Mouse (Mus musculus): ENCODE data around the gene Phf21b. TPM values are rescaled to one million over a fixed set of nuclear protein-coding genes. Genes with fewer than 3 reads are reported as not detected.

Phf21b gene
- polyA plus RNA-seq, 1 experiment, result not detected

GRCm38 (mm10) chr15:84754987-84755386 is 100.9 kb downstream of the Phf21b start:
- TF ChIP-seq CTCF (IDR thresholded peaks at IDR 0.05; ENCODE audit: insufficient read depth, low read depth, low read length) (peak; percentile 74), POLR2A (IDR thresholded peaks at IDR 0.05; ENCODE audit: insufficient read depth, low read depth, low read length) (no peak)
- peaks cover 6% of the 10 kb centered on the region; the same call in 1 of the 2 replicates for H3K4me1 ChIP-seq (ENCODE audit: control insufficient read depth, insufficient read depth, low read length)
- WGBS, result 20% methylated on average over 3 of the region's 3 CpGs
- H3K4me3 ChIP-seq (ENCODE audit: insufficient read depth, low read depth, low read length), result no peak overlapping the region
- no peak overlapping the region for H3K27ac ChIP-seq (ENCODE audit: insufficient read depth, low read depth, low read length)

DNA sequence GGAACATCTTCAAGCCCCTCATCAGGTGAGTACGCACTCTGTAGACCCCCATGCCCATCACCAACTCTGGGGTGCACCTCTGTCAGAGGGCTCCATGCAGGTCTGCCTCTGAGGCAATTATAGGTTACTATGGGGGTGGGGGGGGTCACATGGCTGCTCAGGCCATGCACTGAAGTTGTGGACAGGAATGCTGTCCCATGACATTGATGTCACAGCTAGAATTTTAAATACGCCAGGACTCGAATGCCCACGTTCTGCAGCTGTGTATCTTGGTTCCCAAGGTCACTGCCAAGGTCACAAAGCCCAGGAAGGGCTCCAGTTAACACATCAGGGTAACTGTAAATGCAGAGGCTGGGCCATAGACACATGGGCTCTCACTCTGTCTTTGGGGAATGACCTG is 110.0 kb downstream of the Phf21b start:
- H3K4me1 ChIP-seq (ENCODE audit: control insufficient read depth, insufficient read depth, low read length), result no peaks in the 10 kb centered on the region
- no peak overlapping the region for H3K4me3 ChIP-seq (ENCODE audit: insufficient read depth, low read depth, low read length)
- TF ChIP-seq CTCF (IDR thresholded peaks at IDR 0.05; ENCODE audit: insufficient read depth, low read depth, low read length) (no peak), POLR2A (IDR thresholded peaks at IDR 0.05; ENCODE audit: insufficient read depth, low read depth, low read length) (no peak)
- 98% methylated on average over 4 of the region's 4 CpGs for WGBS
- no peak overlapping the region for H3K27ac ChIP-seq (ENCODE audit: insufficient read depth, low read depth, low read length)

- TF ChIP-seq CTCF (IDR thresholded peaks at IDR 0.05; ENCODE audit: insufficient read depth, low read depth, low read length) (no peak), POLR2A (IDR thresholded peaks at IDR 0.05; ENCODE audit: insufficient read depth, low read depth, low read length) (no peak)
- Histone ChIP-seq H3K4me3 (ENCODE audit: insufficient read depth, low read depth, low read length) (no peak overlapping the region), H3K27ac (ENCODE audit: insufficient read depth, low read depth, low read length) (no peak overlapping the region), H3K4me1 (ENCODE audit: control insufficient read depth, insufficient read depth, low read length) (no peaks in the 10 kb centered on the region)
- 59% methylated on average over 2 of the region's 2 CpGs for WGBS
Measured at GRCm38 (mm10) chr15:84744308-84744707, 111.5 kb downstream of the Phf21b start.

DNA sequence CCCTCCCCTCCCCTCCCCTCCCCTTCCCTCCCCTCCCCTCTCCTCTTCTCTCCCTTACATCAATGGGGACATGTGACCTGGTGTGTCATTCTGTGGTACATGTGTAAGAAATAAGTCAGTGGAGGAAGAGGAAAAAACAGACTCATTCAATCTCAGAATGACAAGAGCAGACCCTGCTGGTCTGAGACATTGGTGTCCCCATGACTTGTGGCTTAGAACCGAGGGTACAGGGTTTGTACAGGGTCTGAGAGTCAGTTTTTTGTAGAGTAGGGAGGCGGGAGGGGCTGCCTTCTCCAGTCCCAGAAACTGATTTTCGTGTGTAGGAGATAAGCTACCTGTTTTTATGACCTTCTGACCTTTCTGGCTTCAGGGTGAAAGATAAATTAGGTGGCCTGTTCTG is 112.5 kb downstream of the Phf21b start:
- WGBS, result 49% methylated on average over 3 of the region's 3 CpGs
- no peak overlapping the region for H3K4me3 ChIP-seq (ENCODE audit: insufficient read depth, low read depth, low read length)
- no peaks in the 10 kb centered on the region for H3K4me1 ChIP-seq (ENCODE audit: control insufficient read depth, insufficient read depth, low read length)
- no peak for TF ChIP-seq POLR2A (IDR thresholded peaks at IDR 0.05; ENCODE audit: insufficient read depth, low read depth, low read length)
- no peak for TF ChIP-seq CTCF (IDR thresholded peaks at IDR 0.05; ENCODE audit: insufficient read depth, low read depth, low read length)
- no peak overlapping the region for H3K27ac ChIP-seq (ENCODE audit: insufficient read depth, low read depth, low read length)

DNA sequence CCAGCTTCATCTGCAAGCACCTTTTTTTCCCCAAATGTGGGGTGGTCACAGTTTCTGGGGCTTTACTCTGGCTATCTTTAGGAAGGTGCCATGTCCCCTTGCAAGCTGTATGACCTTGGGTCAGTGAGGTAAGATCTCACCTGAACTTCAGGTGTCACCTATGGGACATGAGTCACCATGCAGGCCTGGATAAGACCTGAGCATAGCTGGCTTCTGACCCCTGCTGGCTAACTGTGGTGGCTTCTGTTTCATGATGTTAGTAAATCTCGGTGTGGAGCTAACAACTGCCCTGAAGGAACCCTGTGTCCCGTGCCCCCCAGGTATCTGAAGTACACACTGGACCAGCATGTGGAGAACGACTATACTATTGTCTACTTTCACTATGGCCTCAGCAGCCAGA is 114.3 kb downstream of the Phf21b start:
- no peak overlapping the region for H3K27ac ChIP-seq (ENCODE audit: insufficient read depth, low read depth, low read length)
- no peak for TF ChIP-seq POLR2A (IDR thresholded peaks at IDR 0.05; ENCODE audit: insufficient read depth, low read depth, low read length)
- TF ChIP-seq CTCF (IDR thresholded peaks at IDR 0.05; ENCODE audit: insufficient read depth, low read depth, low read length), result no peak
- no peak overlapping the region for H3K4me3 ChIP-seq (ENCODE audit: insufficient read depth, low read depth, low read length)
- 91% methylated on average over 3 of the region's 3 CpGs for WGBS
- peaks cover 2% of the 10 kb centered on the region; the same call in 1 of the 2 replicates for H3K4me1 ChIP-seq (ENCODE audit: control insufficient read depth, insufficient read depth, low read length)

DNA sequence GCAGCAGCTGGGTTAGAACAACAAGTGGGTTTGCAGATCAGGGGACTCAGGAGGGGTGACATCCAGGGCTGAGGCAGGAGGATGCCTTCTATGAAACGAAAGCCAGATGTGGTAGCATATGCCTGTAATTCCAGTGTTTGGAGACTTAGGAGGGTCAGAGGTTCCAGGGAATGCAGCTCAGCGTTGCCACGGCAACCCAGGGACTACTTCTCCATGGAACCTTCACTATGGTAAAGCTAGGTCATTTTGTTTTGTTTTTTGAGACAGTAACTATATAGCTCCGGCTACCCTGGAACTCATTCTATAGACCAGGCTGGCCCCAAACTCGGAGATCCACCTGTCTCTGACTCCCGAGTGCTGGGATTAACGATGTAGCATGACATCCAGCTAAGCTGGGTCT is 117.6 kb downstream of the Phf21b start:
- peaks cover 8% of the 10 kb centered on the region; the same call in 1 of the 2 replicates for H3K4me1 ChIP-seq (ENCODE audit: control insufficient read depth, insufficient read depth, low read length)
- WGBS, result 85% methylated on average over 7 of the region's 7 CpGs

GRCm38 (mm10) chr15:84736994-84737346 is 118.9 kb downstream of the Phf21b start:
- WGBS, result 18% methylated on average over 3 of the region's 4 CpGs
- TF ChIP-seq CTCF (IDR thresholded peaks at IDR 0.05; ENCODE audit: insufficient read depth, low read depth, low read length) (no peak), POLR2A (IDR thresholded peaks at IDR 0.05; ENCODE audit: insufficient read depth, low read depth, low read length) (no peak)
- H3K4me3 ChIP-seq (ENCODE audit: insufficient read depth, low read depth, low read length), result no peak overlapping the region
- peaks cover 8% of the 10 kb centered on the region; the same call in 1 of the 2 replicates for H3K4me1 ChIP-seq (ENCODE audit: control insufficient read depth, insufficient read depth, low read length)
- H3K27ac ChIP-seq (ENCODE audit: insufficient read depth, low read depth, low read length), result no peak overlapping the region

More for the DNA sequence above, 117.6 kb downstream of the Phf21b start:
- no peak for TF ChIP-seq CTCF (IDR thresholded peaks at IDR 0.05; ENCODE audit: insufficient read depth, low read depth, low read length)
- no peak for TF ChIP-seq POLR2A (IDR thresholded peaks at IDR 0.05; ENCODE audit: insufficient read depth, low read depth, low read length)
- Histone ChIP-seq H3K4me3 (ENCODE audit: insufficient read depth, low read depth, low read length) (no peak overlapping the region), H3K27ac (ENCODE audit: insufficient read depth, low read depth, low read length) (no peak overlapping the region)

GRCm38 (mm10) chr15:84736346-84736993 is 119.4 kb downstream of the Phf21b start:
- 19% methylated on average over 11 of the region's 11 CpGs for WGBS
- peaks cover 8% of the 10 kb centered on the region; the same call in 1 of the 2 replicates for H3K4me1 ChIP-seq (ENCODE audit: control insufficient read depth, insufficient read depth, low read length)
- H3K27ac ChIP-seq (ENCODE audit: insufficient read depth, low read depth, low read length), result no peak overlapping the region
- no peak for TF ChIP-seq CTCF (IDR thresholded peaks at IDR 0.05; ENCODE audit: insufficient read depth, low read depth, low read length)
- TF ChIP-seq POLR2A (IDR thresholded peaks at IDR 0.05; ENCODE audit: insufficient read depth, low read depth, low read length), result no peak
- H3K4me3 ChIP-seq (ENCODE audit: insufficient read depth, low read depth, low read length), result no peak overlapping the region

Other genes starting within 250 kb of the Phf21b start
- not detected in 2 replicates for gene Prr5, start 186.4 kb downstream of the Phf21b start, polyA plus RNA-seq (2012; ENCODE audit: insufficient read depth, insufficient read length, low replicate concordance, missing spikeins)
- gene Arhgap8, start 136.0 kb downstream of the Phf21b start, polyA plus RNA-seq (2012; ENCODE audit: insufficient read depth, insufficient read length, low replicate concordance, missing spikeins), result not detected in 2 replicates
- gene Gm29666, start 64.0 kb upstream of the Phf21b start, polyA plus RNA-seq (2012; ENCODE audit: insufficient read depth, insufficient read length, low replicate concordance, missing spikeins), result not detected in 2 replicates
- gene Nup50, start 67.4 kb upstream of the Phf21b start, polyA plus RNA-seq (2012; ENCODE audit: insufficient read depth, insufficient read length, low replicate concordance, missing spikeins), result 69.3 TPM in 1 of 2 replicates, not detected in the other
- gene 5031439G07Rik, start 132.5 kb upstream of the Phf21b start, polyA plus RNA-seq (2012; ENCODE audit: insufficient read depth, insufficient read length, low replicate concordance, missing spikeins), result not detected in 2 replicates
- not detected in 2 replicates for gene Upk3a, start 161.1 kb upstream of the Phf21b start, polyA plus RNA-seq (2012; ENCODE audit: insufficient read depth, insufficient read length, low replicate concordance, missing spikeins)
- gene Fam118a, start 172.9 kb upstream of the Phf21b start, polyA plus RNA-seq (2012; ENCODE audit: insufficient read depth, insufficient read length, low replicate concordance, missing spikeins), result not detected in 2 replicates

Data from olfactory bulb, adult 2 months (tissue).